Mouse (Mus musculus) spleen, postnatal 4 days (tissue): ENCODE data around the gene Npas3.
A peak's percentile ranks its signal among the peaks of the same experiment; 100 is the strongest.

Source experiments
- DNase-seq, 2 experiments: peaks; one replicate each; pipeline ENCODE4 v3.0.0; 2022; ENCODE audit warnings: low spot score in 2 of 2

The Npas3 gene

GRCm38 (mm10) chr12:53587249-53587648 lies 338.8 kb downstream of the Npas3 start:
- DNase-seq, result no peak

DNA sequence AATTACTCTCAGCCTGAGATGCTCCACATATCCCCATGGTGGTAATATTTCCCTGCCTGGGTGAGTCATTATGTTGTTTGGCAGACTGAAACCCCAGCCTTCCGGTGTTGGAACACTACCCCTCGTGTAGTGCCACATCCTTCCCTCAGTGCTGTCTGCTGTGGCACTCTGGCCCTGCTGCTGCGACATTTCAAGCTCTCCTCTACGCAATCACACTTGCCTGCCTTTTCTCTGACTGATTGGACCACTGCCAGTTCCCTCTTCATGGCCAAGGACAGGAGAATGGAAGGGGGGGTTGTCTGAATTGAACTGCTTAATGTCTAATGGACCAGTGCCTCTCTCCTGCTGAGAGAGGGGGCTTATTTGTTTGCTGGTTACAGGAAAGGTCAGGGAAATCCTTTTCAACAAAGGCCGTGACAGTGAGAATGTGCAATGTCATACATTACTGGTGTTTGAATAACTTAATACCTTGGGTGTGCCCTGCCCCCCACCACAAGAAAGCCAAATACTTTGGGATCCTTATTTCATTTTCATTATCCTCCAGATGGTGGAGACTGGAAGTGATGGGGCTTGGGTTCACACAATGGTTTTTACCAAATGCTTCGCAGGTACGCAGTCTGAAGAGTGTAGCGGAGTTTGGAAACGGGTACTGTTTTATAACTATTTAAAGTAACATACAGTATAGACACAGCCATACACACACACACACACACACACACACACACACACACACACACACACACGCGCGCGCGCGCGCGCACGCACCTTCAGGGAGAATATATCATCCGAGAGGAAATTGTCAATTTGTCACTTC lies 339.4 kb downstream of the Npas3 start:
- DNase-seq, result no peak

GRCm38 (mm10) chr12:53589446-53589961 lies 341.0 kb downstream of the Npas3 start:
- DNase-seq, result no peak

- DNase-seq, result no peak
Measured at GRCm38 (mm10) chr12:53605661-53606060, 357.2 kb downstream of the Npas3 start.

GRCm38 (mm10) chr12:53612120-53612519 lies 363.6 kb downstream of the Npas3 start:
- DNase-seq, result peak in 1 of 2 experiments; percentile 40

DNA sequence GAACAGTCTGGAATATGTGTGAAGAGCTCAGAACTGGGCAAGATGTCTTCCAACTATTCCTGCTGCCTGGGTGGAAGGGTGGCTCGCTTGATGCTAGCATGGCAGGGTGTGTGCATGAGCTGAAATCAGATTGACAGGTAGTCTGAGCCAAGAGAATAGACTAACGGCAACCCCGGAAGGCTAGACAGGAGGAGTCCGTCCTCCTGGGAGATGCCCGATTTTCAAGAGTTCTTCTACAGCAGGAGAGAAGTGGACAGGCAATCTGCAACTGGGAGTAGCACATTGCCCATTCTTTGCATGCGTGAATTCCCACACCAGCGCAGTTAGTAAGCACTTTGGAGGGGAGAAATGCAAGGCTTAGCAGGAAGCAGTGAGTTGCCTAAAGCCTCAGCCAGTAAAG lies 372.8 kb downstream of the Npas3 start:
- DNase-seq, result no peak

- no peak for DNase-seq
Measured at GRCm38 (mm10) chr12:53623793-53624192, 375.3 kb downstream of the Npas3 start.

GRCm38 (mm10) chr12:53624379-53625021 lies 376.0 kb downstream of the Npas3 start:
- no peak for DNase-seq

- DNase-seq, result no peak
Measured at GRCm38 (mm10) chr12:53629483-53630120, 381.1 kb downstream of the Npas3 start.

DNA sequence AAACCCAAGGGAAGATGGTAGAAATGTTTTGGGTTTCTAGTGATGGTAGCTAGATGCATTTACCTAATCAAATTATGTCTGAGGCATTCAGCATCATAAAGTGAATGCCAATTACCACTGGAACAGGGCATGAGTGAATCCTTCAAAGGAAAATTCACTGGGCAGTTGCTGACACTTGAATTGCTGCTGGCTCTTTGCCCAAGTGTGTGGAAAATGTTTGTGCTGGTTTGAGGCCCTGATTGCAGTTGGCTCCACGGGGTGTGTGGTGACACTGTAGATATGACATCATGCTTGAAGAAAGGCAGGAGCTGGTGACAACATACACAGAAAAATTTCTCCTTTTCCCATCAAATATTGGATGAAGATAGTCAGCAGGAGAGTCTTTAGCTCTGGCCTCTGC lies 382.1 kb downstream of the Npas3 start:
- DNase-seq, result no peak

GRCm38 (mm10) chr12:53631315-53632106 lies 383.0 kb downstream of the Npas3 start:
- no peak for DNase-seq

DNA sequence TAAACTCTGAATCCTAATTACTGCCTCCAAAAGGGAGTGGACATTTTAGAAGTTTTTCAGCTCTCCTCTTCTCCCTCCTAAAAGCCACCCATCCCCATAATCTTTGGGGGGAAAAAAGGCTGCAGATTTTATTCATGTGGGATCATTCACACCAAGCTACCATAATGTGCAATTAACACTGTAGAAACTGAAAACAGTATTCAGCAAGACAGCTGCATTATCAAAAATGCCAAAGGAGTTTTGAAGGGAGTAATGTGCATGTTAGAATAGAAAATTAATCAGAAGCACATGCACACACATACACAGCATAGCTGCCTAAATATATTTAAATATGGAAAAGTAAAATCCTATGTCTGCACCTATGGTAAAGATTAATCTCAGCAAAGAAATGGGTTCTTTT lies 390.1 kb downstream of the Npas3 start:
- DNase-seq, result no peak

GRCm38 (mm10) chr12:53647282-53647681 lies 398.8 kb downstream of the Npas3 start:
- no peak for DNase-seq

DNA sequence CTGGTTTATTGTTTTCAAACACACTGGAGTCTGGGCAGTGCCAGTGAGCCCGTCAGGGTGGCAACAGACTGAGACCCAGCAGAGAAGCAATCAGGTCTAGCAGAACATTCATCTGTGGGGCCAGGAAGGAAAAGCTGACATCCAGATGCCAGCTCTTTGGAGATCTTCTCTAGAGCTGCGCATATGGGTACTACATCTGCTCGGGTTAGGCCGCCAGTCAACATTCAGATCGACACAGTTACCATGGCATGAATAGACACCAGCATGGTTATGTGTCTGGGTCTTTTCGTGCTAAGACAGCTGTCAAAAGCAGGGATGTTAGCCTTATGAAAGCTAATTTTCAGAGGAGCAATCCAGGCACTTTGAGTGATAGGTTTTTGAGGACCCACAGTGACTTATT lies 407.8 kb downstream of the Npas3 start:
- no peak for DNase-seq

- DNase-seq, result no peak
Measured at GRCm38 (mm10) chr12:53664084-53664483, 415.6 kb downstream of the Npas3 start.

- no peak for DNase-seq
Measured at GRCm38 (mm10) chr12:53671846-53672245, 423.4 kb downstream of the Npas3 start.

GRCm38 (mm10) chr12:53677091-53677630 lies 428.7 kb downstream of the Npas3 start:
- no peak for DNase-seq

DNA sequence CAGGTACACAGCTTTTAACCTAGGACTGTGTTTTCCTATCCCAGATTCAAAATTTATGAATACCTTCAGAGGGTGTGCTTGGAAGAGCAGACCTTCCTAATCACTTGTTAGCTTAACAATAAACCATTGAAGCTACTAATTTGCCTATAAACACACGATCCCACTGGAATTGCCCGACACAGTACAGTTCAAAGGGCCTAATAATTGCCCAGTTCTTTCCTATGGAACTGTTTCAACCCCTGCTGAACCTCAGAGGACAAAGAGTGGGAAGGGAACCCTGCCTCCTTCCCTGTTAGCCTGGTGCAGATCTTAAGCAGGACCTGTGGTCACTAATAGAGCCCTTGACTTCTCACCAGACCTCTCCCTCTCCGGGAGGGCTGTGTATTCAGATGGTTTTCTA lies 429.7 kb downstream of the Npas3 start:
- DNase-seq, result no peak

DNA sequence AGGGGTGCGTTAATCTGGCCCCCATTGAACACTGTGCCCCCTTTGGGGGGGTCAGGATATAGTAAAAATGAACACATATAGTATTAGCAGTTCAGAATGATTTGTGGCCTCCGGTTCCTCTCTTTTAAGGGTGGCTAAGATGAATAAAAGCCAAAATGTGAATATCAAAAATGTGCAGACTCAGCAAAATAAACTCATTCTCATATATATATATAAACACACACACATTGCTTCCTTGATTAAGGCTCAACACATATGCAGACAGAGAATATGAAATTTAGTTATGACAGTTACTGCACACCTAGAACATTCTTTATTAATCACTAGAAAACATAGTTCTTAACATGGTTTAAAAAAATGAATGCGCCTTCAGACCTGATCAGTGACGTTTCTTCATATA lies 430.7 kb downstream of the Npas3 start:
- no peak for DNase-seq

GRCm38 (mm10) chr12:53680501-53680900 lies 432.0 kb downstream of the Npas3 start:
- no peak for DNase-seq

DNA sequence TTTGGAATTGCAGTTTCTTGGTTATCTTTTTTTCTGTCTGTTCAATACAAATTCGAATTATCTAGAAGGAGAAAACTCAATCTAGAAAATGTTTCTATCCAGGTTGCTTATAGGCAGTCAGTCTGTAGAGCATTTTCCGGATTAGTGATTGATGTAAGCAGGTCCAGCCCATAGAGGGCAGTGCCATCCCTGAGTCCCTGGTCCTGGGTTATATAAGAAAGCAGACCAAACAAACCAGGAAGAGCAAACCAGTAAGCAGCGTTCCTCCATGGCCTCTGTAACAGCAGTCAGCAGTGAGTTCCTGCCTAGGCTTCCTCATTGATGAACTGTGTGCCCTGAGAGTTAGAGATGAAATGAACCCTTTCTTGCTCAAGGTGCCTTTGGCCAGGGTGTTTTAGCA lies 433.6 kb downstream of the Npas3 start:
- no peak for DNase-seq

DNA sequence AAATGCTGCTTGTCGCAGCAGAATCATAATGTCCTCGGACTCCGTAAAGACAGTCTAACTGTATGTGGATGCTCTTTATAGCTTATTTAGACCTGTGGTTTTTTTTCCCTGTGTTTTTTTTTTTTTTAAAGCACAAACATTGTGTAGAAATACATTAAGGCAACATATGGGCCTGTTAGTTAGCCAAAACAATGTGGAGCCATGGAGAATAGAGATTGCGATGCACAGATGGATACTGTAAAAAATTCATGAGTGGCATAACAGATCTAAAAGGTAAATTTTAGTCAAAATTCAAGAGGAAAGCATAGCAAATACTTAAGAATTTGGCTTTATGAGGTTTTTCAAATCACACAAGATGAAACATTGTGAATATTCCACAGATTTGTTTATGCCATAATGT lies 444.0 kb downstream of the Npas3 start:
- DNase-seq, result no peak
